Mouse (Mus musculus): ENCODE measurements at regions not wholly inside any gene's neighbourhood (a gene's known extent, or its start where the extent isn't known, plus 50 kb on each side); places are given as distances from the start of the nearest gene placed in this dataset.

DNA sequence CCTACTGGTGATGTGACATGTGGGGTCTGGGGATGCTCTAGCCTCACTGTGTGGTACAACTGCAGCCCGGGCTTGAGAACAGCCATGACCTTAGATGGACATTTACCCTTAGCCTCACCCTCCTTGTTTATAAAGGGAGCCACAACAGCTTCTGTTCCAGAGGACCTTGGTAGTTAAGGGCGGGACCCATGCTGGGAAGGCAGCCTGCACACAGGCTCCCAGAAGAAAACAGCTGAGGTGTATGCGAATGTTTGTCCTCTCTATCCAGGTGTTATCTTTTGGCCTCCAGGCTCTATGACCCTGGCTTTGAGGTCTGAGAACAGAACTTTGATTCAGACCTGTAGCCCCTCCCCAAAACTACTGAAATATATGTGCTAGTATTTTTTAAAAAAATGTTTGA, 102.1 kb upstream of the Mki67 start:
- DNase-seq (ENCODE audit: low spot score), result no peak

DNA sequence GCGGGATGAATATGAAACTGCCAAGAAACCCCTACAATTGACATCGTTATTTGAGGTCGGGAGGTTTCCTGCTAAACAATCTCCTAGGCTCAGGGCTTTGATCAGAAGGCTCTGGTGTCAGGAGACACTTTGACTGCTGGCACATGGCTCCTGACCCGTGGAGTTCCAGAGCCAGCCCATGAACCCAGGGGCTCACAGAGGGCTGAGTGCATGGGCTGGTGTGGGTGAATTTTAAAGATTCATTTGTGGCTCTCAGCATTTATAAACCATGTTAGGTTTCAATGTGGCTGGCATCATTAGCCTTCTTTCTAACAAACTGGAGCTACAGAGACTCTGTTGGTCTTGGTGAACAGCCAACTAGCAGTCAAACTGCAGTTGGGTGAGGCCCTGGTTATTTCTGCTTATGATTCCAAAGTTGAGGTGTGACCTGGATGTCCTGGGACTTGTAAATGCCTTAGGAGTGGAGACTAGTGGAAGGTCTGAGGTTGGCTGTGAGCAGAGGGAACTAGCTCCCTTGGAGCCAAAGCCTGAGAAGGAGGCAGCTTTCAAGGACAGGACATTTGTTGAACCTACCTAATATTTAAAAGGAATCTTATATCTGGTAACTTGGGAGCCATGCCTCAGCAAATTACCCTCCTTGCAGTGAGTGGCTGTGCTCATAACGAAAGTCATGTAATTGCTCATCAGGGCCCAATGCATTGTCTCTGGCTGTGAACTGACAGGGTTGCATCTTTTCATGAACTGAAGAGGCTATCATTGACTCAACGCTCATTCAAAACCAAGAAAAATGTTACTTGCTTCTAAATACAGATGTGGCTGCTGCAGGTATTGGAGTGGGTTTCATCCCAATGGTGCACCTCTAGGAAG, 108.0 kb upstream of the Mki67 start:
- DNase-seq (ENCODE audit: low spot score), result no peak

DNA sequence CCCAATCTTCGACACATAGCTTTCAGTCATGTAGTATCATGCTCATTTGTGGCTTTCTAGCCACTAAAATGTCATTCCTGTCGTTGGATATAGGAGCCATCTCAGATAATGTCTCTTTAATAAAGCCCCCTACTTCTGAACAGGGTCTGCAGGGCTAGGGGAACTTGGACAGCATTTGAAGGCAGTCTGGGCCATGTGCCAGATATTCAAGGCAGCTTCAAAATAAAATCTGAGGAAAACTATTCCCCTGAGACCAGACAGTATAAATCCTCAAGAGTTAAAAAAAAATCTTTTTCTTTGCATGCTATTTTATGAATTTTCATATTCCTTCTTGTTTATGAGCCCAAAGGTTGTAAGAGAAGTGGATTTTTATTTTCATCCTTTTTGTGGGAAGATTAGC, 113.1 kb upstream of the Mki67 start:
- no peak for DNase-seq (ENCODE audit: low spot score)

DNA sequence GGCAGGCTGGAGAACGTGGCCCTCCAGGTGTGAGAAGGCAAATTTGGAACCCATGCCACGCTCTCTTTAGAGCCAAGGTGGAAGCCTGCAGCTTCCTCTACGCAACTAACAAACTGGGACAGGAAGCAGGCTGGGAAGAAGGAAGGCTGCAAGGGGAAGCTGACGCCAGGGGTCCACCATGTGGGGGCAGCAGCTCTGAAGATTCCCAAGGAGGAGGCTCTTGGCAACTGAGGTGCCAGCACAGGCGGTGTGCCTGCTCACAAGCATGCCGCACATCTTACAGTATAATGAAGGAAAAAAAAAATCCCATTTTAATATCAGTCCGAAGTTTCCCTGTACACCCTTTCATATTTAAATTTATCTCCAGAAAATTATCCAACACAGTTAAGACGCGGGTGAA, 117.3 kb upstream of the Mki67 start:
- no peak for DNase-seq (ENCODE audit: low spot score)

DNA sequence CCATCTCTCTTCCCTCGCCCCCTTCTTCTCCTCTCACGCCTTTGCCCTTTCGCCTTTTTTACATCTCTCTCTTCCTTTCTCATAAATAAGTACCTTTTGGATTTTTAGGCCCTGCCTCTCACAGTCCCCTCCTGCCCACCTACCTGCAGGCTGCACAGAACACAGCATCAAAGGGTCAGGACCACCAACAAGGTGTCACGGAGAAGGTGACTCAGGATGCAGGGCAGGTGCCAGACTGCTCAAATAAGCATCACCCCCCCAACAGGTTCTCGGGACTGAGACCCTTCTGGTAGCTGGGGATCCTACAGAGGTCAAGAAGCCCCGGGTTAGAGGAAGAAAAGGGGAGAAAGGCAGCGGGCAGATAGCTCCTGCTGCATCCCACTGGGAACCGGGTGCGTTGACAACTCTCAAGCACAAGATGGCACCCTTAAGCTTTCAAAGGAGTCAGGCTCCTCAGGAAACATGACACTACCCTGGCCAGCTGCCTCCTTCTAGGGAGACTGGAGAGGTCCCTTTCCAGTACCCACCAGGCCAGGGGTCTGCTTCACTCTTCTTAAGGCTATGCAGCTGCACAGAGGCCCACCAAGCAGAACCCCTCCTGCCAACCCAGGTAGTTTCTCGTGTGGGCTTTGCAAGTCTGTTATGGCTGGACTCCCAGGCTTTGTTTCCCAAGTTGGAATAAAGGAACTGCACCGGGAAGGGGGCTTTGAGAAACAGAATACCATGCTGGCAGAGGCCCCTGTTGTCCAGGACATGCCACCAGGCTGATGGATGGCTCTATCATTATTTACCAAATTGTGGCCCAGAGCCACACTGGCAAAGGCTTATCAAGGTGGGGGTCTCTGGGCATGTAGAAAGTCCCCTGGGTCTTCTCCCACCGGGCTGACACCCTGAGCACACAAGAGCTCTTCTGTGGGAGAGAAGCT, 120.9 kb upstream of the Mki67 start:
- peak; percentile 94 for DNase-seq (ENCODE audit: low spot score)

DNA sequence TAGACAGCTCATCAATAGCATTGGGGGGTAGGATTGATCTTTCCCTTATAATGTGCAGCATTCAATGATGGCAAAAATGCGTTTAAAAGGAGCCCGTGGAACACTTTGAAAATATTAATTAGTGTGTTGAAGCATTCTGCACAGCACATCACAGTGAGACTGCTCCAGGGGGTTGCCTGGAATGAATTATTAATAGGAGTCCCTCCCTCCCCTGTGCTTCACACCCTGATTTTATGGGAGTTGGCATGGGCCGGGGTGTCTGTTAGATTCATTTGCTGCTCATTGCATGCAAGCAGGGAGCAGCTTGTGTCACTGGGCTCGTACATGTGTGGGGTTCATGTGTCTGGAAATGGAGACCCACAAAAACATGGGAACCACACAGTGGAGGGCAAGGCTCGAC, 127.9 kb upstream of the Mki67 start:
- DNase-seq (ENCODE audit: low spot score), result no peak

DNA sequence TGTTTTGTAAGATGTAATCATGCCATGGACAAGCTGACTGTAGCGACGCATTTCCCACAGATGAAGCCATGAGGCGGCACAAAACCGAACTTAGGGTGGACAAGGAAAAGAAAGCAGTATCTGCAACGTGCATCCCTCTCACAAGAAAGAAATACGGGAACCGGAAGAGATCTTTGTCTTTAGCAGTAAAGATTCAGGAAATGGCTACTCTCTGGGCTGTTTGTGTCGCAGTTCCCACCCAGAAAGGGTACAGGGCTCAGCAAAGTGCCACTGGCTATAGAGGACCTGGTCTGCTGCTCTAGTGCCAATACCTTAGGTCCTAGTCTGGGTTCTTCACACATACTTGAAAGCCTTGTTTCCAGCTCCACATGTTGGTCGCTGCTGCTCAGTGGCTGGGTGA, 131.1 kb upstream of the Mki67 start:
- DNase-seq (ENCODE audit: low spot score), result no peak

DNA sequence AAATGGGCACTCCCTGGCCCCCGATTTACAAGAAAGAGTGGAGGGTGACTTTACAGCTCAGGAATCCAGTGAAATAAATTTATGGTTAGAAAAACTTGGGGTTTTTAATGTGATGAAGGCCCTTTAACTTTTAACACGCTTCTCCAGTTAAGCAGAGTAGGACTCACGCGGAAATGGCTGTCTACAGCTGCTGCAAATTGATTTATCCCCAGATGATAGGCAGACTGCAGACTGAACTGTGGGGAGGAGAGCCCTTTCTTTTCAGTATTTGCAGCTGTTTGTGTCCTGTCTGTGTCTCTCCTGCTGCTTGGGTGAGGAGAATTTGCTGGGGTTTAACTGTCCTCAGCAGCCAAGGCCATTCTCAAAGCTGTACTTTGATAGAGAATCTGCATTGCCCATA, 132.0 kb upstream of the Mki67 start:
- DNase-seq (ENCODE audit: low spot score), result peak; percentile 34

DNA sequence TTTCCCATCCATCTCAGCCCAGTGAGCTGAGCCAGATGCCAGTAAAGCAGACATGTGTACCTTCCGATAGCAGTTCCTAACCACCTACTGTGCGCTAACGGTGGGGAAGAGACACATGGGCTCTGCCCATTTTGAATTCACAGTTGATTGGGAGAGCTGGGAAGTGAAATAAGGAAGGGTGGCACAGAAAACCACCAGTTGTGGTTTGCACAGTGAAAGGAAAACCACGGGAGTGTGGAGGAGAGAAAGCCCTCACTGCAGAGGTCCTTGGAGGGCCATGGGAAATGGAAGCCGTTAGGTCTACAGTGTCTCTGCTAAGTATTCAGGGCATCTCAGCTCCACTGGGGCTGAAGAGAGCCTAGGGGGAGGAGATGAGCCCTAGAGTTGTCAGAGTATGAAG, 132.7 kb upstream of the Mki67 start:
- DNase-seq (ENCODE audit: low spot score), result no peak

DNA sequence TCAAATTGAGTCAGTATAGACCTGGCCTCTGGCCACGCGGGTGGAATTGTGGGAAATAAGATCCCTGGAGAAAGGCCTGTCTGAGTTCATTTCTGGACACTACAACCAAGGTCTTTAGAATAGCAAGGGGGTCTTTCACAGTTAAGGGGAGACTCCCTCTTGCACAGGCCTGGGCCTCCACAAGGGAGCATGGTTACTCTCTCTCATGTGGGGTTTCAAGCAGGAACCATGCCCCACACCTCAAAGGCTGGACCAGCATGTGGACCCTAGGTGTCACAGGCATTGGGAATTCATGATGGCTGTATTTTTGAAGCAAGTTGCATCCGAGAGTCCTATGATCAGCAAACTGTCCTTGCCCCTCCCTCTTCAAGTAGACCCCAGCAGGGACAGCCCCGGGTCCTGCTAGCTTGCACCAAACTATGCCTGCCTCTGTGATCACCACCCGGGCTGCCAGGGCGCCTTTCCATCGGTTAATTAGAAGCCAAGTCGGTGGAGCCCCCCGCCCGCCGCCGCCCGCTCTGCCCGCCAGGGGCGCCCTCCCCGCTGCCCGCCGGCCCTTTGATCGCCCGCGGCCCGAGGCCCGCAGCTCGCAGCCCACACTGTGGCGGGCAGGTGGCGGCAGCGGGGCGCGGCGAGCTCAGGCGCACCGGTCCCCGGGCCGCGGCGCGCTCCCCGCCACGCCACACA, 137.1 kb upstream of the Mki67 start:
- peak; percentile 69 for DNase-seq (ENCODE audit: low spot score)

DNA sequence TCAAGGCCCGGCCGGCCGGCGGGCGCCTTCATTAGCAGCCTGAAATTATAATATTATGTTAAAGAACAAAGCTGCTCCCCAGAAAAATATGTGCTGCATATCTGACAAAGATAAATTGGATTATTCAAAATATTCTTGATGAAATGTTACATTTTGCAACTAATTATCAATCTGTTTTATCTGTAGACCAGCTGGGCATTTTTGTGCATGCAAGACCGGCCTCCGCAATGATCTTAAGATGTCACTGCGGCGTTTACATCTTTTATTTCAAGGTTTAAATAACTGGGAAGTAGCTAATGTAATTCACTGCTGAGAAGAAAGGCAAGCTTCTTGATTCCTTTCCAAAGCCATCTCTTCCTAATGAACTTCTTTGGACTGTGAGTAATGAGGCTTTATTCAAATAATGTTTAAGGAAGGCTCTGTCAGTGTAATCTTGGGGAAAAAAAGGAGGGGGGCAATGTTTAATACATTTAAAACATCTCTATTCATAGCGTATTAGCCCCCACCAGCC, 137.7 kb upstream of the Mki67 start:
- no peak for DNase-seq (ENCODE audit: low spot score)

DNA sequence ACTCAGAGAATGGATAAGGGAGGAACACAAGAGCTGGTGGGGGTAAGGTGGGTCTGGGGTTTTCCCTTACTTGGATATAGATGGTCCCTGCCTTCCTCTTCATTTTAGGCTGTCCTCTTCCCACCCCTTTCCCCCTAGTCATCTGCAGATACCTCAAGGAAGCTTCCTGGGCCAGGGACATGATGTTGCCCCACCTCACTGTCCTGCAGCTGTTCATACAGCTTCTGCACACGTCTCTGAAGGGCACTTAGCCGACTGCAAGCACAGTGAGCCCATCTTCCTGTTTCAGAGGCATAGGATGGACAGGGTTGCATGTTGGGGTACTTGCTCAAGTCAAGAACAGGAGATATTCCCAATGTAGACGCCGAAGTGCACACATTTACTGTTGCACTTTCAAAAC, 144.1 kb upstream of the Mki67 start:
- no peak for DNase-seq (ENCODE audit: low spot score)

DNA sequence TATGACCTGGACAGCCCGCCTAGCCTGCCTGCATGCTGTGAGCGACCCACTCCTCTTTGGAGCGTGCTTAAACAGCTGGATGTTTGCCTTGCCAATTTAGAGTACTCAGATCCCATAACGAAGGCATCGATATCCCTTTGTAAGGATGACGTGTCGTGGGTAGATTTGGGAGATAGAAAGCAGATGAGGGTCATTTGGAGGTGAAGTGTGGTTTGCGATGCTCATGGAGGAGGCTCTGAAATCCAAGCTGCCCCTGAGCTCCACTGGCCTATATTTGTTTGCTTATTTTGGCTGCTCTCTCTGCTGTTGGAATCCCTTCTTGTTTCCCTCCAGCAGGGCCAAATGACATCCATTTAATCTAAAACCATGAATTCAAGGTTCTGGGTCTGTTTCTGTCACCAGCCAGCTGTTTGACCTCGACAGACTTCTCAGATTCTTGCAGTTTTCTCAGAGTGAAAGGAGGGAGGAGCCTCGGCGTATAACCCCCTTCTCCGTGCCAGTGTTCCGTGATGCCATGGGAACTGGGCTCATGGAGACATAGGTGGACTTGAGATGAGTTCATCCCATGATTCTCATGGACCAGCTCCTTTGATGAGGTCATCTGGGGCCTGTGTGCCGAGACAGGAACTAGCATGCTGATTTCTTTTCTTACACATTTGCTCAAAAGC, 144.7 kb upstream of the Mki67 start:
- peak; percentile 36 for DNase-seq (ENCODE audit: low spot score)

DNA sequence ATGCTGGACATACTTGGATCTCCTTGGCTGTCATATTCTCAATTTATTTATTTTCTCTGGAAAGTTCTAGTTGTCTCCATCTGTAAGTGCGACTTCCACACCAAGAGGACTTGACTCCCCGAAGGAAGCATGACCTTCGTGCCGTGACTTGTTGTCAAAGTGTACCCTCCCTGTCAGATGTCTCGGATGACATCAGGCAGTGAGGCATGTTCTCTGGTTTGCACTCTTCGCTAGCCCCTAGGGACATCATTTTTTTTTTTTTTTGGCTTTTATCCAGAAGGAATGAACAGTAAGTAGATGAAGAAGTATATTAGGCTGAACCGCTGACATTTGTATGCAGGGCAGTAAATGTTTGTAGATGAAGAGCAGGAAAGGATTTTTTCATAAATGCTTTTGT, 145.2 kb upstream of the Mki67 start:
- DNase-seq (ENCODE audit: low spot score), result no peak

DNA sequence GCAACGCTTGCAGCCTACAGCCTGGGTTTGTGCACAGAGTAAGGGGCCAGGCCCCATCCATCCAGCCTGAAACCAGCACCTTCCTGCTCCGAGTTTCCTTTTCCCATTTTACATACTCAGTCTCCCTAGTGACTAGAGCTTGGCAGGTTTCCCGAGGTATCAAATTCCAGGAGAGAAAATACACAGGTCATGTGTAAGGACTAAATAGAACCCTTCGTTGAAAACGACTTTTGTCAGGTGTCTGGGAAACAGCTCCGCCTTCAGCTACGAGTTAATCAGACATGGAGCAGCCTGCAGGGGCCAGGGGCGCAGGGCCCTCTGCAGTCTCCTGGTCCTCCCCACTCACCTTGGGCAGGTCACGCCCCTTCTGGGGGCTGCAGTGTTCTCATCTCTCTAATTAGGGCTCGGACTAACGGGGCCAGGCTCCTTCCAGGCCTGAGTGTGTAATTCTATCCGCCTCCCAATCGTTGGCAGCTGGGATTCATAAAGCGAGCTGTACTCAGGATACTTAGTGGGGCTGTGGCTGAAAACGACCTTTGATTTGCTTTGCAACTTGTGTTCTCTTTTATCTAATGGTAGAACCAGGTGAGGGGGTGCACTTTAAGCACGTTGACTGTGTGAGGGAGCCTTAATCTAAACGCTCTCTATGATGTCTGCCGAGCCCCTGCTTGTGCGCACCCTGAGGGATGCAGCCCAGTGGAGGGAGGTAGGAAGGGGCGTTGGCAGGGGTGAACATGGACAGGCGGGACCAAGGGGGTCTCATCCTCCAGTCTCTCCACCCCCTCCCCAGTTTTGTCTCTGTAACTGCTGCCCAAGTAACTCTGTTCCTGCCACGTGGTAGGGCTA, 147.6 kb upstream of the Mki67 start:
- peak; percentile 81 for DNase-seq (ENCODE audit: low spot score)

DNA sequence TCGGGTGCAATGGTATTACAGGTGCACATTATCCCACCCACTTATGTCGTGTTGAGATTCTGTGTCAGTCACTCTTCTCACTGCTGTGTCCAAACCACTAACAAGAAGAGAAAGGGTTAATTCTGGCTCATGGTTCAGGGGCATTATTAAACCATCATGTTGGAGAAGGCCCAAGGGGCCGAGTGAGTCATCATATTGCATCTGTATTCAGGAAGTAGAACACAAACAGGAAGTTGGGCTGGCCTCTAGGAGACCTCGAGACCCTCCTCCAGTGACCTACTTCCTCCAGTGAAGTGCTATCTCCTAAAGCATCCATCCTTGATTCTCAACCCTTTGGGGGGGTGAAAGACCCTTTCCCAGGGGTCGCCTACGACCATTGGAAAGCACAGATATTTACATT, 154.8 kb upstream of the Mki67 start:
- DNase-seq (ENCODE audit: low spot score), result no peak

DNA sequence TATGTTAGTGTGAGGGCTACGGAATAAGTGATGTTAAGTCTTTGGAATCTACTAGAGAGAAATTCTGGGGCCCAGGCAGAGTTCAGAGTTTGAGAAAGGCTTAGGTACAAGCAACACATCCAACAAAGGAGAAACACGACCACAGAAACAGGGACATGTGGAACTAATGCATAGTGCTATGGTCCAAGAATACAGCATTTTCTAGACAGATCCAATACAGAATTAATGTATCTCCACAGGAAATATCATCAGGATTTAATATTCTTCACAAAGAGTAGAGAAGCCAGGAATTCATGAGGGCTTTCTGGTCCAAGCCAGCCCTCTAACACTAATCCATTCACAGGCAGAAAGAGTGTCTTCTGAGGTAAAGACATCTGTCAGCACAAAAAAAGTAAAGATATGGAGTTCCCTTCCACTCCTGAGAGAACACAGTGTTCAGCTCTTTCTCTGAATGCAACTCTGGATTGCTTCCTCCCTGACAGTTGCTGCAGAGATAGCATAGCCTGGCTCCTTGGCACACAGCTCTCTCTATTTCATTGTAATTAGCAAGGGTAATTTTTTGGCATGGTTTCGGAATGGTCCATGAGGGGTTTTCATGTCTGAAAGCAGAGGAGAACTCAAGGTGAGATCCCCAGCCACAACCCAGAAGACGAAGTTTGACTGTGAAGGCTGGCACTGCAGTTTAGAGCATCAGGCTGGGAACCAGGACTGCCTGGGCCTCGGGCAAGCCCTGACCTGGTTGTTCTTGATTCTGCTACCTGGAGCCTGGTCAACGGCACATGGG, 161.1 kb upstream of the Mki67 start:
- no peak for DNase-seq (ENCODE audit: low spot score)

DNA sequence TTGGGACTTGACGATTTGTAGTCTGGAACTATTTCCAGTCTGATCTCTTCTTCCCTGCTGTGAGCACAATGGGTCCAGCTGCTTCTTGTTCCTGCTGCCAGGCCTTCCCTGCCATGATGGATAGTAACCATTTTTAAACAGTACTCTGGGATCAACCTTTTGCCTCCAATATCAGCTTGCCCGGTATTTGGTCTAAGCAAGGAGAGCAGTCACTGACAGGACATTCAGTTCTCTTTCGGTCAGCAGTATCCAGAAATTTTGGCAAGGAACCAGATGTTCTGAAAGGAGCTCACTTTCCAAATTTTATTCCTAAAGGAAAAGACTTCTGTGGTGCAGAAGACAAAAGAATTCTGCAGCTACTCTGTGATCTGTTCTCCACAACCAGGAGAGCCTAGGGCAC, 162.6 kb upstream of the Mki67 start:
- no peak for DNase-seq (ENCODE audit: low spot score)

DNA sequence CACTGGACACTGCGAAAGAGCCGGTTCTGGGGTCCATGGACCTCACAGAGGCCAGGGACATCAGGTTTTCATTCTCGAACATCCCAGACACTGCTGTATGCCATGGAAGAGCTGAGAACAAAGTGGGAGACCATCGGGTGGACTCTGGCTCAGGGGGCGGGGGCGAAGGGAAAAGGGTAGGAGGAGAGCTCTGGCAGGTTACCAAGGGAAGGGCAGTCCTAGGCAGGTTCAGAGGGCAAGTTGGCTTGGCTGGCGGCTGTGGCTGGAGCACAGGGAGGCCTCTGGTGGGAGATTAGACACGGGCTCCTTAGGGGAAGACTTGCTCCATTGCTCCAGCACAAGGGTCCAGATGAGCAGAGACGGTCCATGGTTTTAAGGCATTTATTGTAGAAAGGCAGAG, 164.3 kb upstream of the Mki67 start:
- DNase-seq (ENCODE audit: low spot score), result no peak

DNA sequence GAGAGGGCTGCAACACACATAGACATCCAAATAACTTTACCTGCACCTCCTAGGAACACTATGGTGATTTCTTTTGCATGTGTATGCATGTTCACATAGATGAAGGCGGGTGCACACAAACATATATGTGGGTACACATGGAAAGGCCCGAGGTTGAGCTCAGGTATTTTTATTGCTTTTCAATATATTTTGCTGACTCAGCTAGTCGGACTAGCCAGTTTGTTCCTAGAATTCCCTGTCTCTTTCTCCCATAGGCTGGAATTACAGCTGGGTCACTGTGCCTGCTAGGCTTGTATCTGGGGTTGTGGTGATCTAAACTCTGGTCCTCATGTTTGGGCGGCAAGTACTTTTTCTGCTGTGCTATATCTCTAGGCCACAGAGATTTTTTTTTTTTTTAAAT, 166.1 kb upstream of the Mki67 start:
- no peak for DNase-seq (ENCODE audit: low spot score)

Measured in embryo, embryonic 10.5 days (tissue).